Mouse (Mus musculus): Measurements from ENCODE around the gene Olfr1443. TPM values are rescaled to one million over a fixed set of nuclear protein-coding genes. Genes with fewer than 3 reads are reported as not detected.
"Not testable (repeated sequence)": the region's sequence is repeated elsewhere in the genome, so short reads cannot be mapped to it uniquely, and the experiment has no call there.

Olfr1443 gene
- polyA plus RNA-seq, 1 experiment from 2014 or later, result not detected

- Histone ChIP-seq H3K4me1 (no peaks in the 10 kb centered on the region), H3K27ac (no peak within 1 kb of the TSS), H3K9ac (no peak within 1 kb of the TSS), H3K36me3 (no peaks in the 10 kb centered on the region), H3K4me3 (no peak within 1 kb of the TSS), H3K4me2 (no peak within 1 kb of the TSS), H3K27me3 (no peaks in the 10 kb centered on the region), H3K9me3 (no peaks in the 10 kb centered on the region)
- no peak for ATAC-seq (ENCODE audit: borderline replicate concordance, extremely low read depth, low FRiP score, low TSS enrichment)
- 67% methylated on average over 3 of the region's 3 CpGs for WGBS
Measured at GRCm38 (mm10) chr19:12695590-12695989, 17.7 kb downstream of the Olfr1443 start, which contains the start of gene Keg1. Gene Keg1 (plus strand): TSS chr19:12695786.

GRCm38 (mm10) chr19:12696221-12696620 is 18.3 kb downstream of the Olfr1443 start:
- Histone ChIP-seq H3K36me3 (no peaks in the 10 kb centered on the region), H3K4me2 (no peak overlapping the region), H3K27ac (no peak overlapping the region), H3K9me3 (no peaks in the 10 kb centered on the region), H3K27me3 (no peaks in the 10 kb centered on the region), H3K9ac (no peak overlapping the region), H3K4me1 (no peaks in the 10 kb centered on the region), H3K4me3 (no peak overlapping the region)
- no peak for ATAC-seq (ENCODE audit: borderline replicate concordance, extremely low read depth, low FRiP score, low TSS enrichment)

GRCm38 (mm10) chr19:12708458-12708857 is 30.5 kb downstream of the Olfr1443 start:
- 63% methylated on average over 2 of the region's 2 CpGs for WGBS
- H3K27ac ChIP-seq, result no peak overlapping the region
- ATAC-seq (ENCODE audit: borderline replicate concordance, extremely low read depth, low FRiP score, low TSS enrichment), result no peak

GRCm38 (mm10) chr19:12708986-12709385 is 31.1 kb downstream of the Olfr1443 start:
- Histone ChIP-seq H3K36me3 (no peaks in the 10 kb centered on the region), H3K4me1 (no peaks in the 10 kb centered on the region), H3K9ac (no peak overlapping the region), H3K4me3 (no peak overlapping the region), H3K27ac (no peak overlapping the region), H3K27me3 (no peaks in the 10 kb centered on the region), H3K9me3 (no peaks in the 10 kb centered on the region), H3K4me2 (no peak overlapping the region)
- no peak for ATAC-seq (ENCODE audit: borderline replicate concordance, extremely low read depth, low FRiP score, low TSS enrichment)

More at GRCm38 (mm10) chr19:12708458-12708857, 30.5 kb downstream of the Olfr1443 start:
- H3K27me3 ChIP-seq, result no peaks in the 10 kb centered on the region
- H3K36me3 ChIP-seq, result no peaks in the 10 kb centered on the region
- H3K4me3 ChIP-seq, result no peak overlapping the region
- H3K4me2 ChIP-seq, result no peak overlapping the region
- H3K4me1 ChIP-seq, result no peaks in the 10 kb centered on the region
- no peak overlapping the region for H3K9ac ChIP-seq
- no peaks in the 10 kb centered on the region for H3K9me3 ChIP-seq

- no peak overlapping the region for H3K27ac ChIP-seq
- no peak overlapping the region for H3K9ac ChIP-seq
- WGBS, result 68% methylated on average over 6 of the region's 6 CpGs
- no peak for ATAC-seq (ENCODE audit: borderline replicate concordance, extremely low read depth, low FRiP score, low TSS enrichment)
- no peaks in the 10 kb centered on the region for H3K4me1 ChIP-seq
- H3K36me3 ChIP-seq, result no peaks in the 10 kb centered on the region
- no peaks in the 10 kb centered on the region for H3K9me3 ChIP-seq
- no peak overlapping the region for H3K4me3 ChIP-seq
- no peaks in the 10 kb centered on the region for H3K27me3 ChIP-seq
- no peak overlapping the region for H3K4me2 ChIP-seq
Measured at GRCm38 (mm10) chr19:12719189-12719588, 41.3 kb downstream of the Olfr1443 start.

- no peak overlapping the region for H3K27ac ChIP-seq
- ATAC-seq (ENCODE audit: borderline replicate concordance, extremely low read depth, low FRiP score, low TSS enrichment), result no peak
- H3K36me3 ChIP-seq, result no peaks in the 10 kb centered on the region
- H3K4me1 ChIP-seq, result no peaks in the 10 kb centered on the region
- no peak overlapping the region for H3K4me3 ChIP-seq
- WGBS, result 32% methylated on average over 2 of the region's 2 CpGs
- no peak overlapping the region for H3K9ac ChIP-seq
- no peak overlapping the region for H3K4me2 ChIP-seq
- no peaks in the 10 kb centered on the region for H3K27me3 ChIP-seq
- H3K9me3 ChIP-seq, result no peaks in the 10 kb centered on the region
Measured at GRCm38 (mm10) chr19:12720463-12720862, 42.6 kb downstream of the Olfr1443 start.

GRCm38 (mm10) chr19:12720919-12721318 is 43.0 kb downstream of the Olfr1443 start:
- not testable (repeated sequence) for H3K9me3 ChIP-seq; H3K36me3 ChIP-seq; H3K4me2 ChIP-seq; H3K27ac ChIP-seq; ATAC-seq (ENCODE audit: borderline replicate concordance, extremely low read depth, low FRiP score, low TSS enrichment); H3K4me3 ChIP-seq; H3K9ac ChIP-seq; H3K27me3 ChIP-seq; H3K4me1 ChIP-seq
- 85% methylated on average over 5 of the region's 5 CpGs for WGBS

GRCm38 (mm10) chr19:12721596-12721995 is 43.7 kb downstream of the Olfr1443 start:
- not testable (repeated sequence) for H3K4me3 ChIP-seq; H3K4me2 ChIP-seq; H3K27me3 ChIP-seq; H3K36me3 ChIP-seq; H3K27ac ChIP-seq; ATAC-seq (ENCODE audit: borderline replicate concordance, extremely low read depth, low FRiP score, low TSS enrichment); H3K4me1 ChIP-seq; H3K9ac ChIP-seq; H3K9me3 ChIP-seq
- 92% methylated on average over 7 of the region's 7 CpGs for WGBS

- Histone ChIP-seq H3K4me3 (no peak overlapping the region), H3K4me2 (no peak overlapping the region), H3K36me3 (no peaks in the 10 kb centered on the region), H3K27ac (no peak overlapping the region), H3K27me3 (no peaks in the 10 kb centered on the region), H3K9ac (no peak overlapping the region), H3K4me1 (no peaks in the 10 kb centered on the region), H3K9me3 (no peaks in the 10 kb centered on the region)
- 64% methylated on average over 2 of the region's 3 CpGs for WGBS
- ATAC-seq (ENCODE audit: borderline replicate concordance, extremely low read depth, low FRiP score, low TSS enrichment), result no peak
Measured at GRCm38 (mm10) chr19:12722308-12722707, 44.4 kb downstream of the Olfr1443 start.

- 72% methylated on average over 1 of the region's 1 CpGs for WGBS
- no peak overlapping the region for H3K27ac ChIP-seq
- no peak for ATAC-seq (ENCODE audit: borderline replicate concordance, extremely low read depth, low FRiP score, low TSS enrichment)
Measured at GRCm38 (mm10) chr19:12725851-12726250, 47.9 kb downstream of the Olfr1443 start.

GRCm38 (mm10) chr19:12731036-12731435 is 53.1 kb downstream of the Olfr1443 start:
- WGBS, result 60% methylated on average over 1 of the region's 1 CpGs

More at GRCm38 (mm10) chr19:12725851-12726250, 47.9 kb downstream of the Olfr1443 start:
- Histone ChIP-seq H3K36me3 (no peaks in the 10 kb centered on the region), H3K9me3 (no peaks in the 10 kb centered on the region), H3K9ac (no peak overlapping the region), H3K4me1 (no peaks in the 10 kb centered on the region), H3K27me3 (no peaks in the 10 kb centered on the region), H3K4me3 (no peak overlapping the region), H3K4me2 (no peak overlapping the region)

GRCm38 (mm10) chr19:12731950-12732349 is 54.0 kb downstream of the Olfr1443 start:
- H3K36me3 ChIP-seq, result no peaks in the 10 kb centered on the region

More at GRCm38 (mm10) chr19:12731036-12731435, 53.1 kb downstream of the Olfr1443 start:
- H3K27me3 ChIP-seq, result no peaks in the 10 kb centered on the region
- H3K4me1 ChIP-seq, result no peaks in the 10 kb centered on the region
- no peaks in the 10 kb centered on the region for H3K9me3 ChIP-seq
- no peak overlapping the region for H3K9ac ChIP-seq
- no peak overlapping the region for H3K27ac ChIP-seq
- no peak overlapping the region for H3K4me2 ChIP-seq
- no peaks in the 10 kb centered on the region for H3K36me3 ChIP-seq
- ATAC-seq (ENCODE audit: borderline replicate concordance, extremely low read depth, low FRiP score, low TSS enrichment), result no peak
- no peak overlapping the region for H3K4me3 ChIP-seq

More at GRCm38 (mm10) chr19:12731950-12732349, 54.0 kb downstream of the Olfr1443 start:
- H3K27ac ChIP-seq, result no peak overlapping the region
- H3K4me3 ChIP-seq, result no peak overlapping the region
- no peaks in the 10 kb centered on the region for H3K4me1 ChIP-seq
- no peak overlapping the region for H3K4me2 ChIP-seq
- H3K9ac ChIP-seq, result no peak overlapping the region
- no peaks in the 10 kb centered on the region for H3K27me3 ChIP-seq
- H3K9me3 ChIP-seq, result no peaks in the 10 kb centered on the region
- WGBS, result 52% methylated on average over 2 of the region's 2 CpGs
- ATAC-seq (ENCODE audit: borderline replicate concordance, extremely low read depth, low FRiP score, low TSS enrichment), result no peak
